8 mouse cellular contexts compared by ENCODE assay signal in genomic region chr19:24029616-24030510, GRCm38 (mm10). TPM values are rescaled to one million over a fixed set of nuclear protein-coding genes. Genes with fewer than 3 reads are reported as not detected.
DNase-seq lines count a peak whose midpoint lies in the region; ATAC-seq lines count a peak whose summit lies in the region.

No protein-coding gene starts in this region.

- H3K4me1 ChIP-seq in forebrain, embryonic 11.5 days (replicated peaks; ENCODE audit: control insufficient read depth, insufficient read depth, low read length): peaks cover 20% of the 10 kb centered on the region
- H3K4me1 ChIP-seq in hindbrain, embryonic 10.5 days (replicated peaks): peaks cover 76% of the 10 kb centered on the region
- H3K4me1 ChIP-seq in limb, embryonic 13.5 days: peaks cover 7% of the 10 kb centered on the region
- peaks cover 22% of the 10 kb centered on the region for H3K4me1 ChIP-seq in neural tube, embryonic 13.5 days (replicated peaks)

- 12% methylated on average over 20 of the region's 20 CpGs for WGBS in forebrain, embryonic 11.5 days
- WGBS in hindbrain, embryonic 10.5 days: 16% methylated on average over 20 of the region's 20 CpGs
- 17% methylated on average over 20 of the region's 20 CpGs for WGBS in limb, embryonic 13.5 days
- 15% methylated on average over 20 of the region's 20 CpGs for WGBS in neural tube, embryonic 13.5 days

- peak overlapping the region; percentile 70 for H3K9ac ChIP-seq in forebrain, embryonic 11.5 days (ENCODE audit: low read length)
- peak overlapping the region; percentile 73 for H3K9ac ChIP-seq in limb, embryonic 13.5 days
- peak overlapping the region; percentile 81 for H3K9ac ChIP-seq in neural tube, embryonic 13.5 days

- H3K27me3 ChIP-seq in forebrain, embryonic 11.5 days (ENCODE audit: control insufficient read depth, insufficient read depth, low read length): peaks cover 24% of the 10 kb centered on the region
- peaks cover 64% of the 10 kb centered on the region for H3K27me3 ChIP-seq in hindbrain, embryonic 10.5 days (ENCODE audit: insufficient read depth, poor library complexity, severe bottlenecking)
- H3K27me3 ChIP-seq in limb, embryonic 13.5 days: peaks cover 59% of the 10 kb centered on the region
- H3K27me3 ChIP-seq in neural tube, embryonic 13.5 days: peaks cover 50% of the 10 kb centered on the region

- peak; percentile 33 to 47 for DNase-seq in urinary bladder, adult 18-20 months (ENCODE audit: low spot score in 2 of 2)
- no peak for DNase-seq in urinary bladder, postnatal 10 days (ENCODE audit: low spot score)
- DNase-seq in forebrain, embryonic 11.5 days (ENCODE audit: low spot score): no peak
- peak; percentile 19 for DNase-seq in hindbrain, embryonic 10.5 days (ENCODE audit: low spot score)
- DNase-seq in left cerebral cortex, adult 11 months (ENCODE audit: low spot score): no peak
- DNase-seq in natural killer cell, adult 2 months (ENCODE audit: low spot score in 2 of 2): no peak

- no peak for ATAC-seq in forebrain, embryonic 11.5 days (replicated peaks; ENCODE audit: low FRiP score)
- ATAC-seq in limb, embryonic 13.5 days (ENCODE audit: low FRiP score, low read depth): no peak
- peak; percentile 11 for ATAC-seq in neural tube, embryonic 13.5 days (ENCODE audit: low read depth)

- no peak overlapping the region for H3K27ac ChIP-seq in forebrain, embryonic 11.5 days (ENCODE audit: low read depth, low read length)
- peak overlapping the region; percentile 82 for H3K27ac ChIP-seq in hindbrain, embryonic 10.5 days
- H3K27ac ChIP-seq in limb, embryonic 13.5 days: no peak overlapping the region
- peak overlapping the region; percentile 75 for H3K27ac ChIP-seq in neural tube, embryonic 13.5 days (replicated peaks)

- peak overlapping the region; percentile 94 for H3K4me2 ChIP-seq in forebrain, embryonic 11.5 days (ENCODE audit: low read depth, low read length, severe bottlenecking)
- peak overlapping the region; percentile 98 for H3K4me2 ChIP-seq in limb, embryonic 13.5 days (replicated peaks)
- peak overlapping the region; percentile 87 for H3K4me2 ChIP-seq in neural tube, embryonic 13.5 days

- H3K4me3 ChIP-seq in forebrain, embryonic 11.5 days (ENCODE audit: low read depth, low read length): peak overlapping the region; percentile 78
- H3K4me3 ChIP-seq in hindbrain, embryonic 10.5 days: peak overlapping the region; percentile 67
- H3K4me3 ChIP-seq in limb, embryonic 13.5 days: peak overlapping the region; percentile 62
- H3K4me3 ChIP-seq in neural tube, embryonic 13.5 days: peak overlapping the region; percentile 75

- no peaks in the 10 kb centered on the region for H3K9me3 ChIP-seq in forebrain, embryonic 11.5 days (ENCODE audit: control insufficient read depth, low read length)
- no peaks in the 10 kb centered on the region for H3K9me3 ChIP-seq in hindbrain, embryonic 10.5 days
- H3K9me3 ChIP-seq in limb, embryonic 13.5 days: no peaks in the 10 kb centered on the region
- no peaks in the 10 kb centered on the region for H3K9me3 ChIP-seq in neural tube, embryonic 13.5 days

- no peaks in the 10 kb centered on the region for H3K36me3 ChIP-seq in forebrain, embryonic 11.5 days (ENCODE audit: control insufficient read depth, insufficient read depth, low read length)
- no peaks in the 10 kb centered on the region for H3K36me3 ChIP-seq in hindbrain, embryonic 10.5 days
- no peaks in the 10 kb centered on the region for H3K36me3 ChIP-seq in limb, embryonic 13.5 days
- no peaks in the 10 kb centered on the region for H3K36me3 ChIP-seq in neural tube, embryonic 13.5 days

RNA-seq across cellular contexts. Expression of gene Fam189a2, which starts 1.0 kb away (rescaled TPM):
- 0.44 and 0.68 TPM in 2 replicates for polyA plus RNA-seq in forebrain, embryonic 11.5 days (2014; fragmentation: Nextera tagmentation; extraction: Ambion mirVana)
- polyA plus RNA-seq in hindbrain, embryonic 10.5 days (2016; fragmentation: Nextera tagmentation; extraction: Ambion mirVana): 0.60 and 0.98 TPM in 2 replicates
- polyA plus RNA-seq in limb, embryonic 13.5 days (2015; fragmentation: Nextera tagmentation; extraction: Ambion mirVana): 0.25 and 0.36 TPM in 2 replicates
- polyA plus RNA-seq in neural tube, embryonic 13.5 days (2015; fragmentation: Nextera tagmentation; extraction: Ambion mirVana): 1.9 and 2.4 TPM in 2 replicates

Comparison
In these comparisons a context has a peak if more than half of its experiments do, and no peak if none do; other contexts are left out.
1. DNase-seq: peak in urinary bladder, adult 18-20 months (2 of 2) and hindbrain, embryonic 10.5 days (single experiment); none in urinary bladder, postnatal 10 days (single experiment), forebrain, embryonic 11.5 days (single experiment), left cerebral cortex, adult 11 months (single experiment) and natural killer cell, adult 2 months (0 of 2).
2. H3K27ac ChIP-seq: peak in hindbrain, embryonic 10.5 days (single experiment) and neural tube, embryonic 13.5 days (single experiment); none in forebrain, embryonic 11.5 days (single experiment) and limb, embryonic 13.5 days (single experiment).
3. Peak in every context shown above with its lines, with median percentiles within 50 percentile points of each other: H3K4me2 ChIP-seq, H3K4me3 ChIP-seq and H3K9ac ChIP-seq.